In genomic region chr7:30920217-30920616, GRCm38 (mm10) we compare ENCODE assay signal across 20 mouse cellular contexts. TPM values are rescaled to one million over a fixed set of nuclear protein-coding genes. Genes with fewer than 3 reads are reported as not detected.
DNase-seq lines count a peak whose midpoint lies in the region; ATAC-seq and TF ChIP-seq lines count a peak whose summit lies in the region.
"Had no signal": no experiment of that assay in that cellular context is flagged by ENCODE, and none has a peak within 500 bp of the region (broad histone marks: within the 10 kb centered on the region; RNA-seq: fewer than 3 reads in every experiment).

No protein-coding gene starts in this region.

- no peaks in the 10 kb centered on the region for H3K4me1 ChIP-seq in lung, embryonic 15.5 days
- H3K4me1 ChIP-seq in CH12.LX (ENCODE audit: control insufficient read depth in 1 of 2, insufficient read depth in 2 of 2), result peaks cover 5 to 15% of the 10 kb centered on the region in 2 experiments; a peak in 3 of 4 replicates
- H3K4me1 ChIP-seq in forebrain, embryonic 16.5 days (replicated peaks; ENCODE audit: control insufficient read depth, insufficient read depth, low read length), result no peaks in the 10 kb centered on the region
- H3K4me1 ChIP-seq: liver, embryonic 15.5 days; midbrain, embryonic 12.5 days; neural tube, embryonic 12.5 days had no signal

- no peaks in the 10 kb centered on the region for H3K9me3 ChIP-seq in lung, embryonic 15.5 days
- H3K9me3 ChIP-seq in CH12.LX (replicated peaks; ENCODE audit: low read length), result no peaks in the 10 kb centered on the region
- no peaks in the 10 kb centered on the region for H3K9me3 ChIP-seq in forebrain, embryonic 16.5 days (ENCODE audit: control insufficient read depth, low read length)
- H3K9me3 ChIP-seq: embryonic facial prominence, embryonic 10.5 days; liver, embryonic 15.5 days; midbrain, embryonic 12.5 days; neural tube, embryonic 12.5 days had no signal

- no peaks in the 10 kb centered on the region for H3K36me3 ChIP-seq in lung, embryonic 15.5 days
- no peaks in the 10 kb centered on the region for H3K36me3 ChIP-seq in CH12.LX (replicated peaks in 1 of 2; ENCODE audit: control insufficient read depth in 1 of 2, insufficient read depth in 1 of 2, low read length in 1 of 2)
- H3K36me3 ChIP-seq in forebrain, embryonic 16.5 days (ENCODE audit: control insufficient read depth, insufficient read depth), result no peaks in the 10 kb centered on the region
- H3K36me3 ChIP-seq: embryonic facial prominence, embryonic 10.5 days; liver, embryonic 15.5 days; midbrain, embryonic 12.5 days; neural tube, embryonic 12.5 days had no signal

- TF ChIP-seq EP300 in CH12.LX (IDR thresholded peaks at IDR 0.05; ENCODE audit: low read length), result no peak

- H3K4me2 ChIP-seq in lung, embryonic 15.5 days, result no peak overlapping the region
- no peak overlapping the region for H3K4me2 ChIP-seq in CH12.LX (ENCODE audit: insufficient read depth, low read depth, poor library complexity, severe bottlenecking)
- no peak overlapping the region for H3K4me2 ChIP-seq in forebrain, embryonic 16.5 days (ENCODE audit: low read length)
- H3K4me2 ChIP-seq: liver, embryonic 15.5 days; midbrain, embryonic 12.5 days; neural tube, embryonic 12.5 days had no signal

- H3K79me2 ChIP-seq in CH12.LX (replicated peaks; ENCODE audit: control insufficient read depth, extremely low read depth, insufficient read depth, poor library complexity, severe bottlenecking), result no peaks in the 10 kb centered on the region

- 67% methylated on average over 3 of the region's 3 CpGs for WGBS in lung, embryonic 15.5 days
- 59% methylated on average over 3 of the region's 3 CpGs for WGBS in forebrain, embryonic 16.5 days

- intact Hi-C loops in heart, postnatal 25 days (cut with DNase I), result no loop called here

- no peak for TF ChIP-seq RAD21 in CH12.LX (IDR thresholded peaks at IDR 0.05; ENCODE audit: low read depth, low read length)

- no peak for DNase-seq in lung, adult 18-20 months
- peak; percentile 41 for DNase-seq in CH12.LX (ENCODE audit: extremely low read depth)
- DNase-seq in c-Kit-positive CD71-positive TER-119-positive erythroid progenitor cells, embryonic 14.5 days (ENCODE audit: low spot score), result peak; percentile 45
- no peak for DNase-seq in heart, postnatal 25 days (ENCODE audit: low spot score)
- DNase-seq in frontal cortex, postnatal 14 days (ENCODE audit: low spot score in 2 of 2), result no peak
- DNase-seq: adrenal gland, adult 2 months; cerebellum, adult 2 months had no signal

- no peak overlapping the region for H3K9ac ChIP-seq in lung, embryonic 15.5 days
- no peak overlapping the region for H3K9ac ChIP-seq in CH12.LX (ENCODE audit: insufficient read depth, low read depth)
- no peak overlapping the region for H3K9ac ChIP-seq in forebrain, embryonic 16.5 days (replicated peaks; ENCODE audit: low read depth, low read length)
- H3K9ac ChIP-seq: liver, embryonic 15.5 days; midbrain, embryonic 12.5 days; neural tube, embryonic 12.5 days had no signal

- 0 out of 2 replicates have a peak, but pooled peaks have one; percentile 42 for ATAC-seq in lung, embryonic 15.5 days (ENCODE audit: borderline replicate concordance, extremely low read depth, low FRiP score, low TSS enrichment)
- peak; percentile 72 for ATAC-seq in megakaryocyte, adult 5-6 weeks (ENCODE audit: poor library complexity, severe bottlenecking)
- ATAC-seq in forebrain, embryonic 16.5 days, result no peak
- ATAC-seq: inflammation-experienced regulatory T-cells, adult 6 months had no signal

- in situ Hi-C loops in CH12.LX (cut with MboI; ENCODE audit: low pct_ligation_motif_present, low pct_unique_long_range_greater_than_20kb, low sequenced_read_pairs), result no loop called here

- dilution Hi-C loops in CH12.LX (cut with MboI; ENCODE audit: extremely low pct_ligation_motif_present, extremely low pct_unique_long_range_greater_than_20kb, low sequenced_read_pairs), result no loop called here

- TF ChIP-seq POLR2A in CH12.LX (IDR thresholded peaks at IDR 0.05; ENCODE audit: low read depth, low read length), result no peak

- H3K27me3 ChIP-seq in lung, embryonic 15.5 days, result no peaks in the 10 kb centered on the region
- no peaks in the 10 kb centered on the region for H3K27me3 ChIP-seq in CH12.LX (replicated peaks)
- H3K27me3 ChIP-seq in forebrain, embryonic 16.5 days (replicated peaks; ENCODE audit: control insufficient read depth, insufficient read depth, low read length), result no peaks in the 10 kb centered on the region
- H3K27me3 ChIP-seq: liver, embryonic 15.5 days; midbrain, embryonic 12.5 days; neural tube, embryonic 12.5 days had no signal

- H3K27ac ChIP-seq in lung, embryonic 15.5 days, result no peak overlapping the region
- H3K27ac ChIP-seq in CH12.LX (ENCODE audit: insufficient read depth, low read depth), result no peak overlapping the region
- no peak overlapping the region for H3K27ac ChIP-seq in forebrain, embryonic 16.5 days (ENCODE audit: low read length)
- H3K27ac ChIP-seq: embryonic facial prominence, embryonic 10.5 days; layer of hippocampus, adult 2 months; liver, embryonic 15.5 days; midbrain, embryonic 12.5 days; neural tube, embryonic 12.5 days had no signal

- TF ChIP-seq CTCF in CH12.LX (conservative IDR thresholded peaks at IDR 0.05 in 1 of 2, IDR thresholded peaks at IDR 0.05 in 1 of 2; ENCODE audit: low read depth in 2 of 2, low read length in 2 of 2), result no peak

- no peak overlapping the region for H3K4me3 ChIP-seq in lung, embryonic 15.5 days
- H3K4me3 ChIP-seq in CH12.LX (replicated peaks in 1 of 3; ENCODE audit: low read depth in 2 of 3, low read length in 2 of 3, poor library complexity in 1 of 3), result no peak overlapping the region
- no peak overlapping the region for H3K4me3 ChIP-seq in forebrain, embryonic 16.5 days (replicated peaks; ENCODE audit: low read length)
- H3K4me3 ChIP-seq: embryonic facial prominence, embryonic 10.5 days; layer of hippocampus, adult 2 months; liver, embryonic 15.5 days; midbrain, embryonic 12.5 days; neural tube, embryonic 12.5 days had no signal

TF ChIP-seq in CH12.LX, 34 proteins besides CTCF, POLR2A, EP300 and RAD21:
- no peak for TF ChIP-seq ETS1 (conservative IDR thresholded peaks at IDR 0.05; ENCODE audit: low read depth, low read length)
- TF ChIP-seq MEF2A (IDR thresholded peaks at IDR 0.05; ENCODE audit: borderline replicate concordance, low read depth, low read length), result no peak
- no peak for TF ChIP-seq ZMIZ1 (IDR thresholded peaks at IDR 0.05; ENCODE audit: low read depth, low read length)
- TF ChIP-seq KAT2A (IDR thresholded peaks at IDR 0.05; ENCODE audit: insufficient replicate concordance, low read length), result no peak
- TF ChIP-seq ZNF384 (IDR thresholded peaks at IDR 0.05; ENCODE audit: low read depth, low read length), result no peak
- no peak for TF ChIP-seq TBP (conservative IDR thresholded peaks at IDR 0.05; ENCODE audit: low read depth, low read length)

RNA-seq across cellular contexts. Expression of gene Hamp2, which starts 4.3 kb away (rescaled TPM):
- polyA plus RNA-seq in lung, embryonic 15.5 days (2015; fragmentation: Nextera tagmentation; extraction: Ambion mirVana), result not detected in 2 replicates
- total RNA-seq in CH12.LX (2012; rRNA removed) (not detected in 2 replicates), CH12.LX (2014; rRNA removed) (not detected in 2 replicates)
- polyA plus RNA-seq in CH12.LX (2012; ENCODE audit: insufficient read length, low read depth), result not detected in 2 replicates
- total RNA-seq in megakaryocyte, adult 5-6 weeks (2015), result not detected in 2 replicates
- not detected in 2 replicates for total RNA-seq in megakaryocyte, adult 5-6 weeks (2017)
- total RNA-seq in heart, postnatal 25 days (2021), result 1 to 10 TPM; 6.5 to 9.5 TPM
- polyA plus RNA-seq in forebrain, embryonic 16.5 days (2015; fragmentation: Nextera tagmentation; extraction: Ambion mirVana), result not detected in 2 replicates
- total RNA-seq: gastrocnemius, adult 8-10 months; layer of hippocampus, adult 2 months; left cerebral cortex, postnatal 14 days had no signal
- polyA plus RNA-seq: cerebellum, adult 2 months; embryonic facial prominence, embryonic 10.5 days; forebrain, embryonic 11.5 days; heart, embryonic 14.5 days; inflammation-experienced regulatory T-cells, adult 6 months; liver, embryonic 15.5 days; midbrain, embryonic 12.5 days; neural tube, embryonic 12.5 days had no signal

RNA-seq across cellular contexts. Expression of gene Mag, which starts 5.5 kb away (rescaled TPM):
- polyA plus RNA-seq in lung, embryonic 15.5 days (2015; fragmentation: Nextera tagmentation; extraction: Ambion mirVana), result 0.32 and 0.34 TPM in 2 replicates
- 0.04 TPM in 1 of 2 replicates, not detected in the other for total RNA-seq in CH12.LX (2012; rRNA removed)
- not detected in 2 replicates for total RNA-seq in CH12.LX (2014; rRNA removed)
- not detected in 2 replicates for polyA plus RNA-seq in CH12.LX (2012; ENCODE audit: insufficient read length, low read depth)
- 0.87 and 0.89 TPM in 2 replicates for total RNA-seq in megakaryocyte, adult 5-6 weeks (2015)
- total RNA-seq in megakaryocyte, adult 5-6 weeks (2017), result 0.95 and 1.1 TPM in 2 replicates
- total RNA-seq in heart, postnatal 25 days (2021), result under 1 TPM in 1 of 2 experiments, not detected in 1; 0.36 TPM
- polyA plus RNA-seq in forebrain, embryonic 16.5 days (2015; fragmentation: Nextera tagmentation; extraction: Ambion mirVana), result 1.0 and 1.8 TPM in 2 replicates
- polyA plus RNA-seq: heart, embryonic 14.5 days; inflammation-experienced regulatory T-cells, adult 6 months had no signal

RNA-seq across cellular contexts. Expression of gene Hamp, which starts 23.6 kb away (rescaled TPM):
- polyA plus RNA-seq in lung, embryonic 15.5 days (2015; fragmentation: Nextera tagmentation; extraction: Ambion mirVana), result 0.78 TPM in 1 of 2 replicates, not detected in the other
- total RNA-seq in CH12.LX (2012; rRNA removed) (not detected in 2 replicates), CH12.LX (2014; rRNA removed) (not detected in 2 replicates)
- not detected in 2 replicates for polyA plus RNA-seq in CH12.LX (2012; ENCODE audit: insufficient read length, low read depth)
- 0.60 TPM in 1 of 2 replicates, not detected in the other for total RNA-seq in megakaryocyte, adult 5-6 weeks (2015)
- total RNA-seq in megakaryocyte, adult 5-6 weeks (2017), result not detected in 2 replicates
- 10 to 100 TPM; 16.8 to 34.4 TPM for total RNA-seq in heart, postnatal 25 days (2021)
- polyA plus RNA-seq in forebrain, embryonic 16.5 days (2015; fragmentation: Nextera tagmentation; extraction: Ambion mirVana), result not detected in 2 replicates
- total RNA-seq: layer of hippocampus, adult 2 months; left cerebral cortex, postnatal 14 days had no signal
- polyA plus RNA-seq: cerebellum, adult 2 months; embryonic facial prominence, embryonic 10.5 days; forebrain, embryonic 11.5 days; heart, embryonic 14.5 days; inflammation-experienced regulatory T-cells, adult 6 months; midbrain, embryonic 12.5 days; neural tube, embryonic 12.5 days had no signal

RNA-seq across cellular contexts. Expression of gene Usf2, which starts 36.4 kb away (rescaled TPM):
- polyA plus RNA-seq in lung, embryonic 15.5 days (2015; fragmentation: Nextera tagmentation; extraction: Ambion mirVana), result 25.6 and 27.5 TPM in 2 replicates
- 42.0 and 47.9 TPM in 2 replicates for total RNA-seq in CH12.LX (2012; rRNA removed)
- total RNA-seq in CH12.LX (2014; rRNA removed), result 47.0 and 57.2 TPM in 2 replicates
- 102 and 103 TPM in 2 replicates for polyA plus RNA-seq in CH12.LX (2012; ENCODE audit: insufficient read length, low read depth)
- total RNA-seq in megakaryocyte, adult 5-6 weeks (2015), result 145 and 150 TPM in 2 replicates
- 193 and 226 TPM in 2 replicates for total RNA-seq in megakaryocyte, adult 5-6 weeks (2017)
- 100 to 1,000 TPM; 103 to 121 TPM for total RNA-seq in heart, postnatal 25 days (2021)
- 30.0 and 32.3 TPM in 2 replicates for polyA plus RNA-seq in forebrain, embryonic 16.5 days (2015; fragmentation: Nextera tagmentation; extraction: Ambion mirVana)

RNA-seq across cellular contexts. Expression of gene Cd22, which starts 40.1 kb away (rescaled TPM):
- polyA plus RNA-seq in lung, embryonic 15.5 days (2015; fragmentation: Nextera tagmentation; extraction: Ambion mirVana), result 0.05 TPM in 1 of 2 replicates, not detected in the other
- total RNA-seq in CH12.LX (2012; rRNA removed), result 41.7 and 42.3 TPM in 2 replicates
- total RNA-seq in CH12.LX (2014; rRNA removed), result 81.5 and 90.6 TPM in 2 replicates
- 180 and 190 TPM in 2 replicates for polyA plus RNA-seq in CH12.LX (2012; ENCODE audit: insufficient read length, low read depth)
- 1.9 and 2.7 TPM in 2 replicates for total RNA-seq in megakaryocyte, adult 5-6 weeks (2015)
- 10.5 and 10.8 TPM in 2 replicates for total RNA-seq in megakaryocyte, adult 5-6 weeks (2017)
- 1 to 10 TPM in 1 of 2 experiments, under 1 TPM in 1; 0.78 to 1.4 TPM for total RNA-seq in heart, postnatal 25 days (2021)
- polyA plus RNA-seq in forebrain, embryonic 16.5 days (2015; fragmentation: Nextera tagmentation; extraction: Ambion mirVana), result 0.25 TPM in 1 of 2 replicates, not detected in the other
- total RNA-seq: gastrocnemius, adult 8-10 months; layer of hippocampus, adult 2 months; left cerebral cortex, postnatal 14 days had no signal
- polyA plus RNA-seq: forebrain, embryonic 11.5 days; heart, embryonic 14.5 days; midbrain, embryonic 12.5 days; neural tube, embryonic 12.5 days had no signal

Comparison
In these comparisons a context has a peak if more than half of its experiments do, and no peak if none do; other contexts are left out.
1. DNase-seq: peak in CH12.LX (single experiment) and c-Kit-positive CD71-positive TER-119-positive erythroid progenitor cells, embryonic 14.5 days (single experiment); none in lung, adult 18-20 months (0 of 2), heart, postnatal 25 days (single experiment) and frontal cortex, postnatal 14 days (0 of 2).
2. RNA of gene Hamp2, which starts 4.3 kb away (total RNA-seq): 6.5 to 9.5 TPM in heart, postnatal 25 days; not detected in CH12.LX and not detected in megakaryocyte, adult 5-6 weeks; every median in the first group is over 4 times any median in the second.
3. RNA of gene Hamp, which starts 23.6 kb away (total RNA-seq): 16.8 to 34.4 TPM in heart, postnatal 25 days; 0.60 TPM in megakaryocyte, adult 5-6 weeks and not detected in CH12.LX; every median in the first group is over 10 times any median in the second.